Mouse (Mus musculus) C2C12 (cell line): Measurements from ENCODE around the gene Chd6.

Source experiments
- CEBPB ChIP-seq: IDR thresholded peaks from one replicate; pipeline ENCODE4 v1.6.1; 2011; ENCODE audit warnings: low read depth, mild to moderate bottlenecking, control low read depth, moderate library complexity
- CTCF ChIP-seq: IDR thresholded peaks from one replicate; pipeline ENCODE4 v1.5.1; 2011; ENCODE audit not compliant: control insufficient read depth, insufficient read depth, insufficient read length
- MAX ChIP-seq: IDR thresholded peaks from one replicate; pipeline ENCODE4 v1.6.1; 2011; ENCODE audit warnings: mild to moderate bottlenecking, control low read depth
- MYOD1 ChIP-seq: IDR thresholded peaks from one replicate; pipeline ENCODE4 v1.6.1; 2011; ENCODE audit warnings: low read depth; ENCODE audit not compliant: control insufficient read depth, insufficient read length
- MYOG ChIP-seq: IDR thresholded peaks from one replicate; pipeline ENCODE4 v1.6.1; 2011; ENCODE audit not compliant: control insufficient read depth, insufficient read length; ENCODE audit errors: extremely low read depth

DNA sequence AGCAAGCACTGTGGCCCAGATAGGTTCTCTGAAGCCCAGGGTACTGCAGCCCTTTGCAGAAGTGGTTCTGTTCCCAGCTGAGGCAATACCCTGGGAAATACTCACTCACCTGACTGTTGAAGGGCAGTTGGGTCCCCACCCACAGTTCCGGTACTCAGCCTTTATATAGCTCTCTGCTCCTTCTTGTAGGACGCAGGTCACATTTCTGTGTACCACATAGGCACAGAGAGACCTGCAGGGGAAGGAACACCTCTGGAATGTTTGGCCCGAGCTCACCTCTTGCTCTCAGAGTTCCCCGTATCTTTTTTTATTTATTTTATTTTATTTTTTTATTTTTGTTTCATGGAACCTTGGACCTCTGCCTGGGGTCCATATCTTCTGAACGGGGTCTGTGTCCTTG is 198.2 kb downstream of the Chd6 start:
- no peak for TF ChIP-seq CTCF
- no peak for TF ChIP-seq MYOD1
- no peak for TF ChIP-seq CEBPB
- TF ChIP-seq MYOG: no peak
- no peak for TF ChIP-seq MAX
